Mouse (Mus musculus) kidney, adult 11 months (tissue): Measurements from ENCODE around the gene Ankdd1b.

Experiments
- DNase-seq: peaks from one replicate; pipeline ENCODE4 v3.0.0; 2022

Ankdd1b gene

DNA sequence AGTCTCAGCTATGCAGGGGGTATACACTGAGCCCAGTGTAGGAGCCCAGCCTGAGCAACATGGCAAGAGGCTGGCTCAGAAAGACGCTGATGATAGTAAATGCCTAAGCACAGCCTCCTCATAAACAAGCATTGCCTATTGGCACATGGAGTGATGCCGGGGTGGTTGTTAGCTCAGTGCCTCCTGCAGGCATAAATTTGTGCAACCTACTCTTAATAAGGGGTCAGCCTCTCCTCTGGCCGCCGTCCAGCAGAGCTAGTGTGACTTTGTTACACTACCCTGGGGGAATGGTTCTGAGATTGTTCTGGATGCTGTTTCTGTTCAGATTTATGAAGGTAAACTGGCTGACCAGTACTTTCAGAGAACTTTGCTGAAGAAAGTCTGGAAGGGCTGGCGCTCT, 69.7 kb downstream of the Ankdd1b start:
- DNase-seq: peak; percentile 72

DNA sequence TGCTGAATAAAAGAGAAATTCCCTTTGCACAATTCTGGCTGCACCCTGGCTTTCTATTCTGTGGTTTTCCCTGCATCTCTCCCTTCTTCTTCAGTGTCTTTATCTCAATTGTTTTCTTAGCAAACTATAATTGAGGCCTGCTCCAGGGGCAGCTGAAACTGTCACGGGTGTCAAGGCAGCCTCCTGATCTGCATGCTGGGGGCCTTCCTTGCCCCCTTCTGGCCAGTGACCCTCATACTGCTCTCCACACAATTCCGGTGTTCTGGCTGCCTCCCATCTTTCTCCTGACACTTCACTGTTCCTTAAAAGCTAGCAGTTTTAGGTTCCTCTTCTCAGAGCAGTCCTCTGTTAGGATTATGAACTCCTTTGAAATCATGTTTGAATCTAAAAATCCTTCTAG, 81.7 kb downstream of the Ankdd1b start:
- DNase-seq: no peak

DNA sequence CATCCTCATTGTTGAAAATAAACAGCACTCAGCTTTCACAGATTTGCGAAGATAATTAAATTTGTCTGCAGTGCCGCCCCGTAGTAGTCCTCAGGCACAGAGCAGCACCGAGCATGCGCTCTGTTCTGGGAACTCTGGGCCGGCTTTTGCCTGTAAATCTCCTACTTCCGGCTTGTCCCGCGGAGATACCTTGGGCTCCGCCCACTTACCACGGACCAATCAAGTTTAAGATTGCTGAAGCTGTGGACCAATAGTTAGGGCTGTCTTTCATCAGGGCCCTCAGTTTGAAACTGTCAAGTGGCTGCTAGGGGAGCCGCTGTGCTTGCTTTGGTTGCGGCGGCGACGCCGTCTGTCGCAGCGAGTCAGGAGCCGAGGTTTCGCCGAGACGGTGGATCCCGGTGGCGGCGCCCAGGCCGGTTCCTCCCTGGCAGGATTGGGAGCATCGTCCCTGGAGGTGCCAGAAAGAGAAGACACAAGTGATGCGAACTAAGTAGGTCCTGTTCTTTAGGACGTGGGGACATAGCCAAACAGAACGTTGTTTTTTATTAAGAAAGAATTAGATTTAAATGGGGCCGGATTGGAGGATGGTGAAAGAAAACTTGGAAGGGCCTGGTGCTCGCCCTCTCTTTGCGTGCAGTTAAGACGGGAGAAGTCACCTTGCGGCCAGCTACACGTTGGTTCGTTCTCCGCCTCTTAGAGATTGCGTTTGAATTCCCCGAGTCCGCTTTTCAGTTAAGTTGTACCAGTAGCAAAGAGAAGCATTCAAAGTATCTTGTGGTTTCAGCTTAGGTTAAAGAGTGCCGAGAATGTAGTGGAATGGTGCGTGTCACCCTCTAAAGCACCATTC, 82.7 kb downstream of the Ankdd1b start, which contains the start of gene Poc5:
Gene Poc5 (plus strand): TSS at position 253 of the 847 bp plus-strand sequence.
- peak; percentile 99 for DNase-seq

DNA sequence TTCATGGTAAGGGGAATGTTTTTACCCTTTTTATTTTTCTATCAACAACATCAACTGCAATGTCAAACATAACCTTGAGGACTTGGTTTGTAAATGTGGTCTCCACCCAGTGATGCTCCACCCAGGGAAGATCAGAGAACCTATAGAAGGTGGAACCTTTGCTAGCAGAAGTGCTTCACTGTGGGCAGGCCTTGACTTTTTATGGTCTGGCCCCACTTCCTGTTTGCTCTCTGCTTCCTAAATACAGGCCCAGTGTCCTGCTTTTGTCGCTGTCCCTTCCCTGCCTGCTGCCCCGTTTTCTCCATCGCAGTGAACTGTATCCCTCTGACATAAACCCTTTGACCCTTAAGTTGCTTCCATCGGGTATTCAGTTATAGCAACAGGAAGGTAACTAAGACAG, 93.1 kb downstream of the Ankdd1b start:
- no peak for DNase-seq

DNA sequence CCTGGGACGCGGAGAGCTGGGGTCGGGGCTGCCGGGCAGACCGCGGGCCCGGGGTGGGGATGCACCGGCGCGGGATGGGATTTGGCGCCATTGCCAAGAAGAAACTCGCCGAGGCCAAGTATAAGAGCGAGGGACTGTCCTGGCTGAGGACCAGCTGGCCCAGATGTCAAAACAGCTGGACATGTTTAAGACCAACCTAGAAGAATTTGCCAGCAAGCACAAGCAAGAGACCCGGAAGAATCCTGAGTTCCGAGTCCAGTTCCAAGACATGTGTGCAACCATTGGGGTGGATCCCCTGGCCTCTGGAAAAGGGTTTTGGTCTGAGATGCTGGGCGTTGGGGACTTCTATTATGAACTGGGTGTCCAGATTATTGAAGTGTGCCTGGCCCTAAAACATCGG, 94.1 kb downstream of the Ankdd1b start:
- no peak for DNase-seq

DNA sequence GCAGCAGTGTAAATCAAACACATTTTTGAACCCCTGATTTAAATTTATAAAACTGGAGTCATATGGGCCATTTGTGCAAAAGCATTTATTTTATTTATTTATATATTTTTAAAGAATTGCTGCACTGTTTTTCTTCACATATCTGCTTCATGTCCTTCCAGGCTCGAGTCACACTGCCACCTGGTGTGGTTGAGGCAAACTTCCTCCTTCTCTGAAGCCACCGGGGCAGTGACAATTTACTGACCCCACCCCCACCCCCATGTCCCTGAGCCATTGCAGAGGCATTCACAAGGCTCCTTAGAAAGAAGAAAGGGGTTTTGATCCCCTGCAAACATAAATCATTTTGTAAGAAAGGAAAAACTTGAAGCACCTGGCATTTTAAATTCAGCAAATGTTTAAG, 95.5 kb downstream of the Ankdd1b start:
- no peak for DNase-seq
